Mouse (Mus musculus): ENCODE results near the gene Rrp1. TPM values are rescaled to one million over a fixed set of nuclear protein-coding genes. Genes with fewer than 3 reads are reported as not detected.

The Rrp1 gene
- polyA plus RNA-seq, 1 experiment from 2014 or later = 265 TPM

GRCm38 (mm10) chr10:78429776-78430175, 16.9 kb upstream of the Rrp1 start:
- Histone ChIP-seq H3K27me3 (ENCODE audit: control insufficient read depth, insufficient read depth, low read length) (no peaks in the 10 kb centered on the region), H3K4me3 (ENCODE audit: low read length) (no peak overlapping the region), H3K9me3 (ENCODE audit: control insufficient read depth, low read length) (no peaks in the 10 kb centered on the region), H3K27ac (ENCODE audit: low read depth, low read length) (no peak overlapping the region), H3K4me2 (replicated peaks; ENCODE audit: low read depth, low read length) (no peak overlapping the region), H3K9ac (ENCODE audit: low read depth, low read length) (no peak overlapping the region), H3K36me3 (ENCODE audit: control insufficient read depth, insufficient read depth, low read length) (peaks cover 18% of the 10 kb centered on the region), H3K4me1 (ENCODE audit: control insufficient read depth, insufficient read depth, low read length) (peaks cover 6% of the 10 kb centered on the region; the same call in 1 of the 2 replicates)
- no peak for ATAC-seq (ENCODE audit: low FRiP score, low TSS enrichment)
- 84% methylated on average over 2 of the region's 2 CpGs for WGBS

GRCm38 (mm10) chr10:78429180-78429579, 16.3 kb upstream of the Rrp1 start:
- Histone ChIP-seq H3K4me3 (ENCODE audit: low read length) (no peak overlapping the region), H3K9me3 (ENCODE audit: control insufficient read depth, low read length) (no peaks in the 10 kb centered on the region), H3K9ac (ENCODE audit: low read depth, low read length) (no peak overlapping the region), H3K27ac (ENCODE audit: low read depth, low read length) (no peak overlapping the region), H3K27me3 (ENCODE audit: control insufficient read depth, insufficient read depth, low read length) (no peaks in the 10 kb centered on the region), H3K36me3 (ENCODE audit: control insufficient read depth, insufficient read depth, low read length) (peaks cover 18% of the 10 kb centered on the region), H3K4me1 (ENCODE audit: control insufficient read depth, insufficient read depth, low read length) (peaks cover 6% of the 10 kb centered on the region; the same call in 1 of the 2 replicates), H3K4me2 (replicated peaks; ENCODE audit: low read depth, low read length) (no peak overlapping the region)
- WGBS = 92% methylated on average over 5 of the region's 5 CpGs
- no peak for ATAC-seq (ENCODE audit: low FRiP score, low TSS enrichment)

GRCm38 (mm10) chr10:78428070-78428469, 15.2 kb upstream of the Rrp1 start:
- Histone ChIP-seq H3K27me3 (ENCODE audit: control insufficient read depth, insufficient read depth, low read length) (no peaks in the 10 kb centered on the region), H3K4me1 (ENCODE audit: control insufficient read depth, insufficient read depth, low read length) (peaks cover 6% of the 10 kb centered on the region; the same call in 1 of the 2 replicates), H3K9ac (ENCODE audit: low read depth, low read length) (no peak overlapping the region), H3K36me3 (ENCODE audit: control insufficient read depth, insufficient read depth, low read length) (peaks cover 18% of the 10 kb centered on the region), H3K27ac (ENCODE audit: low read depth, low read length) (no peak overlapping the region), H3K4me3 (ENCODE audit: low read length) (no peak overlapping the region), H3K9me3 (ENCODE audit: control insufficient read depth, low read length) (no peaks in the 10 kb centered on the region), H3K4me2 (replicated peaks; ENCODE audit: low read depth, low read length) (no peak overlapping the region)
- 94% methylated on average over 11 of the region's 11 CpGs for WGBS
- no peak for ATAC-seq (ENCODE audit: low FRiP score, low TSS enrichment)

GRCm38 (mm10) chr10:78426117-78426735, 13.4 kb upstream of the Rrp1 start:
- no peak; the same call in 1 of the 2 replicates for ATAC-seq (ENCODE audit: low FRiP score, low TSS enrichment)
- 44% methylated on average over 6 of the region's 6 CpGs for WGBS
- no peaks in the 10 kb centered on the region for H3K9me3 ChIP-seq (ENCODE audit: control insufficient read depth, low read length)
- peak overlapping the region; percentile 64 for H3K4me3 ChIP-seq (ENCODE audit: low read length)
- H3K4me2 ChIP-seq (replicated peaks; ENCODE audit: low read depth, low read length) = peak overlapping the region; percentile 63
- peaks cover 6% of the 10 kb centered on the region; the same call in 1 of the 2 replicates for H3K4me1 ChIP-seq (ENCODE audit: control insufficient read depth, insufficient read depth, low read length)
- H3K9ac ChIP-seq (ENCODE audit: low read depth, low read length) = peak overlapping the region; percentile 65
- H3K27me3 ChIP-seq (ENCODE audit: control insufficient read depth, insufficient read depth, low read length) = no peaks in the 10 kb centered on the region
- H3K27ac ChIP-seq (ENCODE audit: low read depth, low read length) = no peak overlapping the region; the same call in 1 of the 2 replicates
- H3K36me3 ChIP-seq (ENCODE audit: control insufficient read depth, insufficient read depth, low read length) = peaks cover 18% of the 10 kb centered on the region

- Histone ChIP-seq H3K27ac (ENCODE audit: low read depth, low read length) (peak within 1 kb of the TSS; percentile 49; the same call in 1 of the 2 replicates), H3K4me2 (replicated peaks; ENCODE audit: low read depth, low read length) (peak within 1 kb of the TSS; percentile 63), H3K9ac (ENCODE audit: low read depth, low read length) (peak within 1 kb of the TSS; percentile 65), H3K9me3 (ENCODE audit: control insufficient read depth, low read length) (no peaks in the 10 kb centered on the region), H3K36me3 (ENCODE audit: control insufficient read depth, insufficient read depth, low read length) (peaks cover 18% of the 10 kb centered on the region), H3K4me1 (ENCODE audit: control insufficient read depth, insufficient read depth, low read length) (peaks cover 6% of the 10 kb centered on the region; the same call in 1 of the 2 replicates), H3K27me3 (ENCODE audit: control insufficient read depth, insufficient read depth, low read length) (no peaks in the 10 kb centered on the region), H3K4me3 (ENCODE audit: low read length) (peak within 1 kb of the TSS; percentile 64)
- WGBS = under 1% methylated on average over 40 of the region's 40 CpGs
- ATAC-seq (ENCODE audit: low FRiP score, low TSS enrichment) = peak; percentile 94
Observed at GRCm38 (mm10) chr10:78425181-78426041, 12.6 kb upstream of the Rrp1 start, which contains the start of gene Cstb. Gene Cstb (plus strand): TSS chr10:78425669.

GRCm38 (mm10) chr10:78422614-78423013, 9.8 kb upstream of the Rrp1 start:
- H3K4me1 ChIP-seq (ENCODE audit: control insufficient read depth, insufficient read depth, low read length) = peaks cover 6% of the 10 kb centered on the region; the same call in 1 of the 2 replicates
- H3K4me2 ChIP-seq (replicated peaks; ENCODE audit: low read depth, low read length) = no peak overlapping the region
- WGBS = 87% methylated on average over 3 of the region's 3 CpGs
- H3K9me3 ChIP-seq (ENCODE audit: control insufficient read depth, low read length) = no peaks in the 10 kb centered on the region
- ATAC-seq (ENCODE audit: low FRiP score, low TSS enrichment) = no peak
- H3K4me3 ChIP-seq (ENCODE audit: low read length) = no peak overlapping the region
- no peak overlapping the region for H3K9ac ChIP-seq (ENCODE audit: low read depth, low read length)
- no peaks in the 10 kb centered on the region for H3K27me3 ChIP-seq (ENCODE audit: control insufficient read depth, insufficient read depth, low read length)
- peaks cover 8% of the 10 kb centered on the region for H3K36me3 ChIP-seq (ENCODE audit: control insufficient read depth, insufficient read depth, low read length)
- no peak overlapping the region for H3K27ac ChIP-seq (ENCODE audit: low read depth, low read length)

- Histone ChIP-seq H3K9me3 (ENCODE audit: control insufficient read depth, low read length) (no peaks in the 10 kb centered on the region), H3K9ac (ENCODE audit: low read depth, low read length) (no peak overlapping the region), H3K4me2 (replicated peaks; ENCODE audit: low read depth, low read length) (no peak overlapping the region), H3K4me1 (ENCODE audit: control insufficient read depth, insufficient read depth, low read length) (peaks cover 6% of the 10 kb centered on the region; the same call in 1 of the 2 replicates), H3K27me3 (ENCODE audit: control insufficient read depth, insufficient read depth, low read length) (no peaks in the 10 kb centered on the region), H3K4me3 (ENCODE audit: low read length) (no peak overlapping the region), H3K36me3 (ENCODE audit: control insufficient read depth, insufficient read depth, low read length) (no peaks in the 10 kb centered on the region), H3K27ac (ENCODE audit: low read depth, low read length) (no peak overlapping the region)
- WGBS = 84% methylated on average over 2 of the region's 2 CpGs
- ATAC-seq (ENCODE audit: low FRiP score, low TSS enrichment) = no peak
Observed at GRCm38 (mm10) chr10:78420929-78421328, 8.1 kb upstream of the Rrp1 start.

GRCm38 (mm10) chr10:78418791-78419190, 5.9 kb upstream of the Rrp1 start:
- no peaks in the 10 kb centered on the region for H3K27me3 ChIP-seq (ENCODE audit: control insufficient read depth, insufficient read depth, low read length)
- H3K27ac ChIP-seq (ENCODE audit: low read depth, low read length) = no peak overlapping the region
- no peak overlapping the region for H3K4me3 ChIP-seq (ENCODE audit: low read length)
- H3K4me2 ChIP-seq (replicated peaks; ENCODE audit: low read depth, low read length) = no peak overlapping the region
- ATAC-seq (ENCODE audit: low FRiP score, low TSS enrichment) = no peak
- no peaks in the 10 kb centered on the region for H3K9me3 ChIP-seq (ENCODE audit: control insufficient read depth, low read length)
- WGBS = 80% methylated on average over 2 of the region's 2 CpGs
- no peak overlapping the region for H3K9ac ChIP-seq (ENCODE audit: low read depth, low read length)
- no peaks in the 10 kb centered on the region for H3K4me1 ChIP-seq (ENCODE audit: control insufficient read depth, insufficient read depth, low read length)
- H3K36me3 ChIP-seq (ENCODE audit: control insufficient read depth, insufficient read depth, low read length) = no peaks in the 10 kb centered on the region

- Histone ChIP-seq H3K9me3 (ENCODE audit: control insufficient read depth, low read length) (no peaks in the 10 kb centered on the region), H3K4me2 (replicated peaks; ENCODE audit: low read depth, low read length) (no peak overlapping the region), H3K9ac (ENCODE audit: low read depth, low read length) (no peak overlapping the region), H3K4me3 (ENCODE audit: low read length) (no peak overlapping the region), H3K36me3 (ENCODE audit: control insufficient read depth, insufficient read depth, low read length) (no peaks in the 10 kb centered on the region), H3K27ac (ENCODE audit: low read depth, low read length) (no peak overlapping the region), H3K27me3 (ENCODE audit: control insufficient read depth, insufficient read depth, low read length) (no peaks in the 10 kb centered on the region), H3K4me1 (ENCODE audit: control insufficient read depth, insufficient read depth, low read length) (no peaks in the 10 kb centered on the region)
- ATAC-seq (ENCODE audit: low FRiP score, low TSS enrichment) = no peak
- WGBS = 67% methylated on average over 5 of the region's 5 CpGs
Observed at GRCm38 (mm10) chr10:78417888-78418287, 5.0 kb upstream of the Rrp1 start.
